8 mouse cellular contexts compared by ENCODE assay signal in genomic region chr2:150909429-150910039, GRCm38 (mm10). TPM values are rescaled to one million over a fixed set of nuclear protein-coding genes. Genes with fewer than 3 reads are reported as not detected.
DNase-seq lines count a peak whose midpoint lies in the region; ATAC-seq and TF ChIP-seq lines count a peak whose summit lies in the region.

No protein-coding gene starts in this region.

- no peaks in the 10 kb centered on the region for H3K79me2 ChIP-seq in liver, adult 2 months (ENCODE audit: control insufficient read depth, insufficient read depth, low read length)
- H3K79me2 ChIP-seq in myocyte (ENCODE audit: control insufficient read depth, insufficient read depth), result no peaks in the 10 kb centered on the region

- WGBS in heart, embryonic 11.5 days (ENCODE audit: insufficient replicate concordance), result under 1% methylated on average over 35 of the region's 35 CpGs
- WGBS in kidney, embryonic 16.5 days, result under 1% methylated on average over 35 of the region's 35 CpGs
- WGBS in liver, adult 2 months, result 0% methylated on average over 35 of the region's 35 CpGs

- peaks cover 13% of the 10 kb centered on the region for H3K4me1 ChIP-seq in bone marrow macrophage, adult 2 months (ENCODE audit: control insufficient read depth, insufficient read depth, low read length)
- no peaks in the 10 kb centered on the region for H3K4me1 ChIP-seq in embryonic fibroblast, embryonic 13.5 days (ENCODE audit: control insufficient read depth, insufficient read depth, low read length)
- no peaks in the 10 kb centered on the region for H3K4me1 ChIP-seq in heart, embryonic 11.5 days (ENCODE audit: control insufficient read depth, insufficient read depth, low read length)
- no peaks in the 10 kb centered on the region for H3K4me1 ChIP-seq in kidney, embryonic 16.5 days (ENCODE audit: insufficient read depth, low read length)
- H3K4me1 ChIP-seq in liver, adult 2 months (ENCODE audit: control insufficient read depth, insufficient read depth, low read length), result peaks cover 7% of the 10 kb centered on the region

- H3K36me3 ChIP-seq in heart, embryonic 11.5 days (ENCODE audit: control insufficient read depth, insufficient read depth, low read length), result no peaks in the 10 kb centered on the region
- H3K36me3 ChIP-seq in kidney, embryonic 16.5 days (ENCODE audit: insufficient read depth, low read length), result no peaks in the 10 kb centered on the region
- no peaks in the 10 kb centered on the region for H3K36me3 ChIP-seq in liver, adult 2 months (ENCODE audit: control insufficient read depth, insufficient read depth, low read length)
- H3K36me3 ChIP-seq in myocyte (ENCODE audit: control insufficient read depth, insufficient read depth), result no peaks in the 10 kb centered on the region
- H3K36me3 ChIP-seq in splenic B cell, adult 2 months (ENCODE audit: control insufficient read depth, insufficient read depth, low read length, poor library complexity, severe bottlenecking), result no peaks in the 10 kb centered on the region

- DNase-seq in A20 (ENCODE audit: low read depth, low spot score), result peak; percentile 99
- peak; percentile 85 for DNase-seq in liver, adult 2 months (ENCODE audit: extremely low read depth, low read depth, low spot score)
- peak; percentile 94 for DNase-seq in splenic B cell, adult 2 months (ENCODE audit: low read depth, low spot score)

- TF ChIP-seq CTCF in bone marrow macrophage, adult 2 months (IDR thresholded peaks at IDR 0.05; ENCODE audit: low read depth, low read length), result no peak
- TF ChIP-seq CTCF in embryonic fibroblast, embryonic 13.5 days (IDR thresholded peaks at IDR 0.05; ENCODE audit: borderline replicate concordance, insufficient read depth, low read length), result no peak
- TF ChIP-seq CTCF in liver, adult 2 months (IDR thresholded peaks at IDR 0.05; ENCODE audit: low read depth, low read length), result no peak

- H3K9ac ChIP-seq in heart, embryonic 11.5 days (ENCODE audit: low read depth, low read length), result peak overlapping the region; percentile 78
- H3K9ac ChIP-seq in kidney, embryonic 16.5 days (replicated peaks; ENCODE audit: low read length), result peak overlapping the region; percentile 79
- peak overlapping the region; percentile 81 for H3K9ac ChIP-seq in liver, adult 2 months (ENCODE audit: low read depth, low read length)

- TF ChIP-seq POLR2A in bone marrow macrophage, adult 2 months (IDR thresholded peaks at IDR 0.05; ENCODE audit: borderline replicate concordance, low read depth, low read length), result no peak
- TF ChIP-seq POLR2A in embryonic fibroblast, embryonic 13.5 days (IDR thresholded peaks at IDR 0.05; ENCODE audit: low read depth, low read length), result peak; percentile 43
- TF ChIP-seq POLR2A in liver, adult 2 months (IDR thresholded peaks at IDR 0.05; ENCODE audit: extremely low read depth, insufficient read depth, low read length), result no peak
- peak; percentile 42 for TF ChIP-seq POLR2A in myocyte (IDR thresholded peaks at IDR 0.05; ENCODE audit: insufficient read length, low read depth)

- H3K9me3 ChIP-seq in heart, embryonic 11.5 days (replicated peaks; ENCODE audit: control insufficient read depth, low read length), result no peaks in the 10 kb centered on the region
- H3K9me3 ChIP-seq in kidney, embryonic 16.5 days (ENCODE audit: low read length), result no peaks in the 10 kb centered on the region

- no peaks in the 10 kb centered on the region for H3K27me3 ChIP-seq in heart, embryonic 11.5 days (ENCODE audit: control insufficient read depth, insufficient read depth, low read length)
- no peaks in the 10 kb centered on the region for H3K27me3 ChIP-seq in kidney, embryonic 16.5 days (ENCODE audit: insufficient read depth, low read length)
- H3K27me3 ChIP-seq in liver, adult 2 months (ENCODE audit: control insufficient read depth, insufficient read depth, low read length), result no peaks in the 10 kb centered on the region
- H3K27me3 ChIP-seq in myocyte (ENCODE audit: control insufficient read depth, insufficient read depth, insufficient read length), result no peaks in the 10 kb centered on the region
- no peaks in the 10 kb centered on the region for H3K27me3 ChIP-seq in splenic B cell, adult 2 months (ENCODE audit: control insufficient read depth, insufficient read depth, low read length, poor library complexity, severe bottlenecking)

- peak; percentile 93 for ATAC-seq in heart, embryonic 11.5 days (replicated peaks; ENCODE audit: insufficient number of reproducible peaks, low FRiP score, low TSS enrichment)
- ATAC-seq in kidney, embryonic 16.5 days (ENCODE audit: low FRiP score, low TSS enrichment), result peak; percentile 95

- peak overlapping the region; percentile 81 for H3ac ChIP-seq in myocyte (ENCODE audit: control insufficient read depth, insufficient read length)

- H3K4me3 ChIP-seq in bone marrow macrophage, adult 2 months (ENCODE audit: insufficient read depth, low read length), result peak overlapping the region; percentile 94
- H3K4me3 ChIP-seq in embryonic fibroblast, embryonic 13.5 days (ENCODE audit: insufficient read depth, low read length), result peak overlapping the region; percentile 76
- H3K4me3 ChIP-seq in heart, embryonic 11.5 days (ENCODE audit: low read depth, low read length), result peak overlapping the region; percentile 75
- peak overlapping the region; percentile 68 for H3K4me3 ChIP-seq in kidney, embryonic 16.5 days (ENCODE audit: low read length)
- H3K4me3 ChIP-seq in liver, adult 2 months (ENCODE audit: insufficient read depth, low read depth, low read length), result peak overlapping the region; percentile 88
- peak overlapping the region; percentile 61 for H3K4me3 ChIP-seq in myocyte

- H3K4me2 ChIP-seq in heart, embryonic 11.5 days, result peak overlapping the region; percentile 79
- H3K4me2 ChIP-seq in kidney, embryonic 16.5 days (replicated peaks; ENCODE audit: low read depth, low read length), result peak overlapping the region; percentile 77
- H3K4me2 ChIP-seq in myocyte (ENCODE audit: low read depth), result peak overlapping the region; percentile 99

- peak overlapping the region; percentile 82 for H3K27ac ChIP-seq in bone marrow macrophage, adult 2 months (ENCODE audit: insufficient read depth, low read depth, low read length)
- no peak overlapping the region for H3K27ac ChIP-seq in embryonic fibroblast, embryonic 13.5 days (ENCODE audit: insufficient read depth, low read length)
- peak overlapping the region; percentile 86 for H3K27ac ChIP-seq in heart, embryonic 11.5 days (ENCODE audit: low read depth, low read length)
- peak overlapping the region; percentile 93 for H3K27ac ChIP-seq in kidney, embryonic 16.5 days (ENCODE audit: low read length)
- peak overlapping the region; percentile 90 for H3K27ac ChIP-seq in liver, adult 2 months (replicated peaks; ENCODE audit: insufficient read depth, low read depth, low read length)

TF ChIP-seq in myocyte, 11 proteins besides CTCF, POLR2A, EP300 and RAD21:
- TF ChIP-seq SRF (IDR thresholded peaks at IDR 0.05; ENCODE audit: control insufficient read depth, insufficient read length, low read depth) (no peak), E2F4 (IDR thresholded peaks at IDR 0.05; ENCODE audit: insufficient read depth) (peak; percentile 85), TCF12 (IDR thresholded peaks at IDR 0.05; ENCODE audit: insufficient read depth, poor library complexity, severe bottlenecking) (no peak), MYOG (IDR thresholded peaks at IDR 0.05; ENCODE audit: control insufficient read depth in 1 of 3, insufficient read depth in 1 of 3, insufficient read length in 2 of 3, low read depth in 2 of 3) (peak in 1 of 3 experiments; percentile 50), CEBPB (IDR thresholded peaks at IDR 0.05; ENCODE audit: insufficient read depth, poor library complexity, severe bottlenecking) (peak; percentile 88), TCF3 (IDR thresholded peaks at IDR 0.05; ENCODE audit: insufficient read length, low read depth) (no peak)
TF ChIP-seq in myocyte: peak in this region for 3.

RNA-seq across cellular contexts. Expression of gene Gins1, which starts 4.3 kb away (rescaled TPM):
- 13.4 and 16.9 TPM in 2 replicates for polyA plus RNA-seq in bone marrow macrophage, adult 2 months (2012; ENCODE audit: insufficient read depth, insufficient read length, missing spikeins)
- polyA plus RNA-seq in embryonic fibroblast, embryonic 13.5 days (2011; ENCODE audit: insufficient read length, low read depth, missing spikeins), result 10.7 and 19.7 TPM in 2 replicates
- 37.8 and 39.0 TPM in 2 replicates for polyA plus RNA-seq in heart, embryonic 11.5 days (2014; fragmentation: Nextera tagmentation; extraction: Ambion mirVana)
- polyA plus RNA-seq in kidney, embryonic 16.5 days (2015; fragmentation: Nextera tagmentation; extraction: Ambion mirVana), result 41.6 and 43.3 TPM in 2 replicates
- 4.4 and 5.4 TPM in 2 replicates for total RNA-seq in liver, adult 2 months (2014; rRNA removed)
- polyA plus RNA-seq in liver, adult 2 months (2012; rRNA removed), result 2.0 and 2.7 TPM in 2 replicates
- 7.5 TPM for polyA plus RNA-seq in myocyte (2012; fragmentation: generic; extraction: Trizol)

RNA-seq across cellular contexts. Expression of gene Abhd12, which starts 5.0 kb away (rescaled TPM):
- polyA plus RNA-seq in bone marrow macrophage, adult 2 months (2012; ENCODE audit: insufficient read depth, insufficient read length, missing spikeins), result 405 and 430 TPM in 2 replicates
- polyA plus RNA-seq in embryonic fibroblast, embryonic 13.5 days (2011; ENCODE audit: insufficient read length, low read depth, missing spikeins), result 47.2 and 57.5 TPM in 2 replicates
- 44.9 and 49.2 TPM in 2 replicates for polyA plus RNA-seq in heart, embryonic 11.5 days (2014; fragmentation: Nextera tagmentation; extraction: Ambion mirVana)
- polyA plus RNA-seq in kidney, embryonic 16.5 days (2015; fragmentation: Nextera tagmentation; extraction: Ambion mirVana), result 71.0 and 74.1 TPM in 2 replicates
- total RNA-seq in liver, adult 2 months (2014; rRNA removed), result 31.8 and 33.4 TPM in 2 replicates
- 26.3 and 28.4 TPM in 2 replicates for polyA plus RNA-seq in liver, adult 2 months (2012; rRNA removed)
- polyA plus RNA-seq in myocyte (2012; fragmentation: generic; extraction: Trizol), result 50.7 TPM

Comparison
In these comparisons a context has a peak if more than half of its experiments do, and no peak if none do; other contexts are left out.
1. POLR2A ChIP-seq: peak in embryonic fibroblast, embryonic 13.5 days (single experiment) and myocyte (single experiment); none in bone marrow macrophage, adult 2 months (single experiment) and liver, adult 2 months (single experiment).
2. Peak in every context shown above with its lines, with median percentiles within 50 percentile points of each other: DNase-seq, H3K4me3 ChIP-seq, H3K4me2 ChIP-seq and H3K9ac ChIP-seq.